Mouse (Mus musculus) brain, embryonic 14.5 days (tissue): ENCODE data around the gene Atf7. TPM values are rescaled to one million over a fixed set of nuclear protein-coding genes. Genes with fewer than 3 reads are reported as not detected.

Source experiments
- DNase-seq: peaks from one replicate; pipeline ENCODE4 v3.0.0-alpha.2; 2011; ENCODE audit warnings: low read depth
- CTCF ChIP-seq: fragments of 200-500 bp; IDR thresholded peaks from 2 replicates; pipeline ENCODE4 v1.5.1; 2012; ENCODE audit warnings: inconsistent platforms, mild to moderate bottlenecking, moderate library complexity, borderline replicate concordance; ENCODE audit not compliant: insufficient read depth, insufficient read length; ENCODE audit errors: extremely low read depth
- POLR2A ChIP-seq: fragments of 200-500 bp; IDR thresholded peaks from 2 replicates; pipeline ENCODE4 v1.6.1; 2012; ENCODE audit warnings: mild to moderate bottlenecking, inconsistent platforms, borderline replicate concordance; ENCODE audit not compliant: poor library complexity, insufficient read depth, insufficient read length, severe bottlenecking; ENCODE audit errors: extremely low read depth
- polyA plus RNA-seq: library from polyadenylated mRNA; depleted of rRNA; stranded (reverse); fragments of >200 nt; gene quantifications from 2 replicates; pipeline ENCODE4 v1.2.3, GENCODE M21; 2012

Gene Atf7
- polyA plus RNA-seq, 1 experiment: 42.5 TPM

DNA sequence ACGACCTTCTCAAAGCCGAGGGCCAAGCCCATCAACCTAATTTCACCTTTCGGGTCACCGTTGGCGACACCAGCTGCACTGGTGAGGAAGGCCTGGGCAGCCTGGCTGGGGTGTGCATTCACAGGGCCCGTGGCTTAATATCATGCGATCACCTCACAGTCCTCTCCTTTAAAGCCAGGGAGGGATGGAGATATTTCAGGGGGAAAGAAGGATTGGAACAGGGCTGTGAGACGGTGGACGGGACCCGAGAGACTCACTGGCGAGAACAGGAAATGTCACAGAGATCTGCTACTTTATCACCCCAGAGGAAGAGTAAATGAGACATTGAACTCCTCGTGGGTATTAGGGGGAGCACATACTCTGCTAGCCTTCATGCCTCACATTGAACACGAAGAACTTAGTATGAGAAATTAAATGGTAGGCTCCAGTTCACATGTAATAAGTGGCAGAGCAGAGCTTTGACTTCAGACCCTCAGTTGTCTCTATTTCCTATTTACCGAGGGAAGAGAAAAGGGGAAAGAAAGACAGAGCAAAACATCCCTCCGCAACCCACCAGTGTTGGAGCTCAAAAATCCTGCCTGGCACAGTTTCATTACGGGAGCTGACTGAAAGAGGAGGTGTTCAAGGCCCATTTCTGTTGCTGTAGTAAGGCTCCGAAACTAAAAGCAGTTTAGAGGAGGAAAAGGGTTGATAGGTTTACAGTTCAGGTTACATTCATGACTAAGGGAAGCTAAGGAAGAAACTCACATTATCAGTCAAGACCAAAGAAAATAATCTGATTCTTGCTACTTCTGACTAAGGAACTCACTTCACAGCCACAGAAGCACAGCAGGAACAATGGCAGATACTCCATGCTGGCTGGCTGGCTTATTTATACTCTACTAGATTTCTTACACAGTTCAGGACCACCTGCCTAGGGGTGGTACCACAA is 105.8 kb downstream of the Atf7 start:
- TF ChIP-seq POLR2A (no peak), CTCF (no peak)
- no peak for DNase-seq

DNA sequence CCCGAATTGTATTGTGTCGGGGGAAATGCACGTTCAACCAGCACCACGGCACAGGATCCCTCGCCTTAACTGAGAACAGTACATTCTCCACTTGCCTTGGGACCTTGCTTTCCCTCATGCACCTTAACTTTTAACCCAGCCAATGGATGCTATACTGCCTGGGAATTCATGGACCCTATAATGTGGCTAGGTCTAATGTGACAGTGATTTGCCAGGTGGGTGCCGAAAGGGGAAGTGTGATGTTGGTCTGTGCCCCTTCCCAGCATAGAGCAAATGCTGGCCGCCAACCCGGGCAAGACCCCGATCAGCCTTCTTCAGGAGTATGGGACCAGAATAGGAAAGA is 106.4 kb downstream of the Atf7 start:
- DNase-seq: no peak
- TF ChIP-seq POLR2A (no peak), CTCF (no peak)

DNA sequence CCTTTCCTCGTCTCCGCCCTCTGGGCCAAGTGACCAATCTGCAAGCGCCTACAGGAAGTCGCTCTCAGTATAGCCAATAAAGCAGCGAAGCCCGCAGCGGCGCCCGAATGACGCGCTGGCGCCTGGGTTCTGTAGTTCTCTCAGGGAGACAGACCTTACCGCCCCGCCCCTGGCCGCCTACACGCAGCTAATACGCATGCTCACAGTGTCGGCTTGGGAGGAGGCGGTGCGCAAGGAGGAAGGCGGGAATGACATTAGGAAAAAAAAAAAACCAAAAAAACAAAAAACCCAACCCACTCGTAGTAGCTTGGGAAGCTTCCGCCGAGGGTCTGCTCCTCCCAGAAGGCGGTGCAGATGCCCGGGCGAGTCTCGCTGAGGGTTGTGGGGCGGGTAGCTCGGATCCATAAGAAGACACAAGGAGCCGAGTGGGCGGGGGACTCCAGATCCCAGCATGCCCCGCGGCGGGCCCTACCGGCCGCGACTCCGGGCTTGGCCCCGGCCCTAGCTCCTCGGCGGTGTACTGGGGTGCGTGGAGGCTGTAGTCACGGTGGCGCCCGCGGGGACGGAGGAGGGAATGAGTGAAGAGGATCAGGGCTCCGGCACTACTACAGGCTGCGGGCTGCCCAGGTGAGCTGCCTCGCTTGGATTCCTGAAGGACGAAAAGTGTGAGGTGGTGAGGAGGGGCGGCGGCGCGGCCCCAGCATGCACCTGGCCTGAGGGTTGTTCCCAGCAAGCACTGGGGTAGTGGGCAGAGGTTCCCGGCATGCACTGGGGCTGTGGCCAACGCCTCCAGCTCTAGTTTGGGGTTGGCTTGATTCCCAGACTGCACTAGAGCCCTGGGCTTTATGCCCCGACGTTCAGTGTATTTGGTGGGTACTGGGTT is 107.0 kb downstream of the Atf7 start, which contains the start of gene Tarbp2:
Tarbp2 (plus strand) TSS at position 217 of the 883 bp plus-strand sequence.
- DNase-seq: peak; percentile 100
- no peak for TF ChIP-seq CTCF
- peak; percentile 50 for TF ChIP-seq POLR2A

DNA sequence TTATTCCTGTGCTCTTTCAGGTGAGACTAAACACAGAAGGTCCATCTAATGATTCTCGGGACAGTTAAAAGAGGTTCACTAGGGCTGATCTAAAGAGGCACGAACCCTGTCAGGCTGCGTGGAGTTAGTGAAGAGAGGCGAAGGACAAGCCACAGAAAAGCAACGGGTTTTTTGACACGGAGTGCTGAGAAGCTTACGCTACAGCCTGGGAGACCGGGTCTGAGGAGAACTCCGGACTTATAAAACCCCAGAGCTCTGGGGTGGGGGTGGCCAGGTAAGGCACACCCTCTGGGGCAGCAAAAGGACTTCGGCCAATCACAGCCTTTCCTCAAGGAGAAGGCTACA is 107.7 kb downstream of the Atf7 start:
- no peak for TF ChIP-seq CTCF
- peak; percentile 20; the same call in 1 of the 2 replicates for TF ChIP-seq POLR2A
- DNase-seq: no peak

DNA sequence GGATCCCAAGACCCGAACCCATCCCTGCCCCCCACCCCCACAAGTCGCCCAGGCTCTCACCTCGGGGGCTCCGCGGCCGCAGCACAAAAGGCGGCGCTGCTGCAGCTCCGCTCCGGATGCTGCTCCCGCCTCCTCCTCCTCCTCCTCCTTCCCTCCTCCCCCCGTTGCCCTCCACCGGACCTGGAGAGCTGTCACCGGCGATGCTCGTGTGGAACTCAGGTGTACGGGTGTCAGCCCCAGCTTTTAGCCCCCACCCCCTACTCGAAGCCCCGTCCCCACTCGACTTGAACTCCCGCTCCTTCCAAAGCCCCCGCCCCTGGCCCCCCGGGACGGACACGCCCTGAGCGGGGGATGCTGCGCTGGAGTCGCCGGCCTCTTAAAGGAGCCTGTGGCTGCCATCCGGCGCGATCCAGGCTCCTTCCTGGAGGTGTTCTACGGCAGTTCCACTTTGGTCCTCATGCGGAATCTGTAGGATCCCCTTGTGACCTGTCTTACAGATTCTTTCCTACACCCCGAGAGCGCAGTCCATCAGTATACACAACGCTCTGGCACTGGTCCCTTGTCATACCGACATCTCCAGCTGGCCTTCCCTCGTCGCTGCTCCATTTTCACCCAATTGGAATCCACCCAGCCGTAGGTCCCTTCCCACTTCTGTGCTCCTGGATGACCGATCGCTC is 108.4 kb downstream of the Atf7 start, which contains the start of gene Map3k12:
Map3k12 (minus strand) TSS at position 337 of the 677 bp plus-strand sequence.
- peak; percentile 86 for DNase-seq
- TF ChIP-seq POLR2A (peak; percentile 58; the same call in 1 of the 2 replicates), CTCF (no peak; the same call in 1 of the 2 replicates)

DNA sequence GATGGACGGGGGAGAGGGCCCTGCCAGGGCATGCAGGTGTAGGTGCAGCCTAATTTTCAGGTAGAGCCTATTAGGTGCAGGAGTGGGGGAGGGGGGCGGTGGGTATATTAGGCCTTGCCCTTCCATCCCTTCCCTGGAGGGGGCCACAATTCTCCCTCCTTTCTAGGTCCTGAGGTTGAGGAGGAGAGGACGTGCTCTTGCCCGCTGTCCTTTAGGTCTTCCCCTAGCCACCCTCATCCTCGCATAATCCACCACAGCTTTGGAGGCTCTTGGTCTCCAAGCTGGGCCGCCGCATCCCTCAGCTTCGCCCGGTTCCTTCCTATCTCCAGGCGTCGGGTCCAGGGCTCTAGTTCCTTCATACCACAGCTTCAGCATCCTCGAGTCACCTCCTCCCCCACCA is 109.0 kb downstream of the Atf7 start:
- no peak for DNase-seq
- TF ChIP-seq POLR2A (no peak), CTCF (no peak)

DNA sequence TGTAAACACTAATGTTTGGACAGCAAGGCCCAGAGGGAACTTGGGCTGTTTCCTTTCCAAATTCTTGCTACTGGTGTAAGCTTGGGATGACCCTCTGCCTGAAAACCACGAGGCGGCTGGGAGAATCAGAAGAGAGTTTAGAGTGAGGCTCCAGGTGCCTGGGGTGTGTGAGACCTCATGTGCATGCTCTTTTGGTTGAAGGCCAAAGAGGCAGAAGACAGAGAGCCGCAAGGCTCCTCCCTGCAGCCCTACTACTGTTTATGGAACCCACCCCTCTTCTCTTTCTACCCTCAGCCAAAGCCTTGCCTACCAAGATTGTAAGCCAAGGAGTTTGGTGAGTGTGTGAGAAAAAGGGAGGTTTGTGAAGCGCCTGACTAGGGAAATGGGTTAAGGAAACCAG is 109.5 kb downstream of the Atf7 start:
- TF ChIP-seq POLR2A: no peak

DNA sequence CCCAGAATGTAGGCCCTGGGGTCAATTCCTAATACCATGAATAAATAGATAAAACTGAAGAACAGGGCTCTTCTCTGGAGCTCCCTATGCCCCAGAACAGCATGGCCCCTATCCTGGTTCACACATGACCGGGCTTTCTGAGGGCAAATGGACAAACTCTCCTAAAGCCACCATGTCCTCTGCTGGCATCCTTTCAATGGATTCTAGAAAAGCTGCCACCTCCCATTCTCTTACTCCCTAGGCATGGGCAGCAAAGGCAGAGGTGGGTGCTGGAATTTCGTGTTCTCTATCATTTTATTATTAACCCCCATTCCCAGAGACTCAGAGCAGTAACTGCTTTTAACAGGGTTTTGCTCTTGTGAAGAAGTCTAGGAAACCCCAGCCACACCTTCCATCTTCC is 110.0 kb downstream of the Atf7 start:
- no peak for DNase-seq

More for the DNA sequence above, 109.5 kb downstream of the Atf7 start:
- no peak for DNase-seq

DNA sequence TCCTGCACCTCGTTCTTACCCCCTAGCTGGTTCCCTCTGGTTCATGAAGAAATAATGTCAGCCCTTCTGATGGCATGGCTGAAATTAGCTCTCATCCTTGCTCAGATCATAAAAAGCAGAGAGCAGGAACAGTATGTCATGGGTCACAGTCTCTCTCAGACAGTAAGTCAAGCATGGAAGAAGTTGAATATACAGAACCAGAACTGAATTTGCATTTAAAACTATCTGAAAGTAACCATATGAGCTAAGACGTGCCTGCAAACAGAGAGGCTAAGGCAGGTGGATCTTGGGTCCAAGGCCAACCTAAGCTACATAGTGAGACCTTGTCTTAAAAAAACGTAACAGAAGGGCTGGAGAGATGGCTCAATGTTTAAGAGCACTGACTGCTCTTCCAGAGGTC is 112.3 kb downstream of the Atf7 start:
- no peak for DNase-seq
- TF ChIP-seq CTCF (no peak), POLR2A (no peak)

More for the DNA sequence above, 110.0 kb downstream of the Atf7 start:
- TF ChIP-seq CTCF (no peak), POLR2A (no peak)

DNA sequence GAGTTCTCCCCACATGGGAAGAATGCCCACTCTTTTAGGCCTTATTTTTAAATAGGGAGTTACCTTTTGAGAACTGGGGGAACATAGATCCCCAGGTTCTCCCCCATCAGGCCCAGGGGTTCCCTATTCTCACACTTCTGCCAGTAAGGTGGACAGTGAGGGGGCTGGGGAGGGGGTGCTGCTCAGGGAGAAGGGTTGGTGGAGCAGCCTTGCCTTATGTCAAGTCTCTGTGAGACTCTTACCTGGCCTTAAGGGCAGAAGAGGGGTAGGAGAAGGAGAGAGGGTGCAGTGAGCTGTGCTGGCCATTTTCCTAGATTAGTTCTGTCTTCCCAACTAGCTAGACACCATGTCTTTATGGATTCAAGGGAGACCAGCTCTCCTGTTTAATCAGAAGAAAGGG is 112.8 kb downstream of the Atf7 start:
- no peak for DNase-seq
- TF ChIP-seq POLR2A (no peak), CTCF (no peak)

DNA sequence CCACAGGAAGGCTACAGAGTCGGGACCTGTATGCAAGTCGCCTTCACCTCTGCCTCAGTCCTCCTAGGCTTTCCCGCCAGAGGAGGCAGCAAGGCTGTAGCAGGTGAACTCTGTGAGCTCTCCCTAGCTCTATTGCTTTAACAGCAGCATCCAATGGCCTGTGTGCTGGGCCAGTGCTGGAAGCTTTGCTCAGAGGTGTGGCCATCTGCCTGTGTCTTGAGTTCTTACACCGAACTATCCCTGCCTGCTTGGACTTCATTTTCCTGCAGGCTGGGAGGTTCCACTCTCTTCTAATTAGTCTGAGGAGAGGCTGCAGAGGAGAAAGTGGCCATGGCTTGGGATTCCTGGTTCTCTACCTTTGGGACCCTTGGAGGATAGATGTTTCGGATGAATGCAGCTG is 113.3 kb downstream of the Atf7 start:
- peak; percentile 9 for DNase-seq
- TF ChIP-seq CTCF (no peak), POLR2A (no peak)

DNA sequence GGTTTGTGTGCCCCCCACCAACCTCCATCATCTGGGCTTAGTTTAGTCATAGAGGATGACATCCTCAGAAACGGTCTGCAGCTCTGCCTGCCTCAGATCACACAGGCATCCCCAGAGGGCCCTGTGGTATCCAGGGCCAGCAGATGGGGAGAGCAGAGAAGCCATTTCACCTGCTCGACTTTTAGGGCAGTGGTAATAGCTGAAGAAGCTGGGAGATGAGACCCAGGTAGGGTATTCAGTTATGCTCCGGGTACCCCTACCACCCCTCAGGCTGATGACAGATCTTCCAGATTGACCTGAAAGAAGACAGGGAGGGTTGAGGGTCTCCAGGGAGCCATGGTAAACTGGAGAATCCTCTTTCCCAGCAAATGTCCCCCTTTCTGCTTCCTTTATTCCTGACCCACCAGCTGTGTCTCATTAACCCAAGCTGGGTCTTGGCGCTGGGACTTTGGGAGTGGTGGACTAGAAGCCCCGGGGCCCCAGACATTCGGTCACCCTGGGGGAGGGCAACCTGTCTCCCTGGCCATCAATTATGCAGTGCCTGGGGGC is 113.9 kb downstream of the Atf7 start:
- no peak for TF ChIP-seq POLR2A
- no peak for TF ChIP-seq CTCF
- peak; percentile 50 for DNase-seq
